Mouse (Mus musculus): ENCODE data around the gene Tmbim4. TPM values are rescaled to one million over a fixed set of nuclear protein-coding genes. Genes with fewer than 3 reads are reported as not detected.

Gene Tmbim4
- polyA plus RNA-seq, 1 experiment from 2014 or later: 86.1 TPM

Other genes with a start within 250 kb of the Tmbim4 start
- 10.0 and 10.7 TPM in 2 replicates for gene Helb, start 88.6 kb upstream of the Tmbim4 start, polyA plus RNA-seq (2016; fragmentation: Nextera tagmentation; extraction: Ambion mirVana)
- gene Irak3, start 540 bp downstream of the Tmbim4 start, polyA plus RNA-seq (2016; fragmentation: Nextera tagmentation; extraction: Ambion mirVana): 0.63 and 0.82 TPM in 2 replicates
- gene Llph, start 25.5 kb downstream of the Tmbim4 start, polyA plus RNA-seq (2016; fragmentation: Nextera tagmentation; extraction: Ambion mirVana): 55.2 and 55.5 TPM in 2 replicates

Data from liver, embryonic 12.5 days (tissue).